Mouse (Mus musculus): ENCODE results near the gene Tradd. TPM values are rescaled to one million over a fixed set of nuclear protein-coding genes. Genes with fewer than 3 reads are reported as not detected.

Tradd gene
- polyA plus RNA-seq, 1 experiment from 2014 or later, result 14.8 TPM

DNA sequence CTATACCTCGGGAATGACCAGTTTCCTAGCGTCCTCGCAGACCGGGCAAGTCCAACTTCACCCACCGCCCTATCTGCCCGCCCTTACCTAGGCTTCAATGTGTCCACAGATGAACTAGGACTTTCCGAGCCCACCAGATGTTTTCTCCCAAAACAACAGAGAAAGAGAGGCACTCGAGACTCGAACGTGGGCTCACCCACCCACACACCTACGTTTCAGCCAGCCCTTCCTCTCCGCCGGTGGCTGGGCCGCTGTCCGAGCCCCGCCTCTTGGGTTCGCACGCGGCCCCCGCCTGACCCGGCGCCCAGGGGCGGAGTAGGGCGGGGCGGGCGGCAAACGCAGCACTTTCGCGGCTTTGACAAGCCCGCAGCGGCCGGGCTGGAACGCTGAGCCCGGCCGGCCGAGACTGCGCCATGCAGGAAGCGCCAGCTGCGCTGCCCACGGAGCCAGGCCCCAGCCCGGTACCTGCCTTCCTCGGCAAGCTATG lies 5.1 kb upstream of the Tradd start, which contains the start of gene Hsf4:
TSS of gene Hsf4 (plus strand) at position 341 of the 487 bp plus-strand sequence.
- no peaks in the 10 kb centered on the region for H3K36me3 ChIP-seq (ENCODE audit: control insufficient read depth, insufficient read depth, low read length)

GRCm38 (mm10) chr8:105269075-105269458 lies 4.7 kb upstream of the Tradd start:
- Histone ChIP-seq H3K4me3 (ENCODE audit: low read depth, low read length) (peak overlapping the region; percentile 45), H3K36me3 (ENCODE audit: control insufficient read depth, insufficient read depth, low read length) (no peaks in the 10 kb centered on the region), H3K27me3 (replicated peaks; ENCODE audit: control insufficient read depth, insufficient read depth, low read length) (peaks cover 95% of the 10 kb centered on the region), H3K9ac (ENCODE audit: low read length) (peak overlapping the region; percentile 58), H3K9me3 (replicated peaks; ENCODE audit: control insufficient read depth, low read length) (no peaks in the 10 kb centered on the region), H3K4me2 (ENCODE audit: low read length) (peak overlapping the region; percentile 69), H3K27ac (ENCODE audit: low read depth, low read length) (no peak overlapping the region), H3K4me1 (ENCODE audit: control insufficient read depth, insufficient read depth, low read length) (peaks cover 5% of the 10 kb centered on the region; the same call in 1 of the 2 replicates)
- under 1% methylated on average over 10 of the region's 10 CpGs for WGBS
- DNase-seq (ENCODE audit: low spot score), result no peak
- ATAC-seq, result peak; percentile 26; the same call in 1 of the 2 replicates

More for the DNA sequence above, 5.1 kb upstream of the Tradd start, which contains the start of gene Hsf4:
- peak within 1 kb of the TSS; percentile 45 for H3K4me3 ChIP-seq (ENCODE audit: low read depth, low read length)
- H3K4me1 ChIP-seq (ENCODE audit: control insufficient read depth, insufficient read depth, low read length), result peaks cover 5% of the 10 kb centered on the region; the same call in 1 of the 2 replicates
- no peak within 1 kb of the TSS for H3K27ac ChIP-seq (ENCODE audit: low read depth, low read length)
- WGBS, result 1% methylated on average over 39 of the region's 42 CpGs
- H3K9me3 ChIP-seq (replicated peaks; ENCODE audit: control insufficient read depth, low read length), result no peaks in the 10 kb centered on the region
- no peak for ATAC-seq
- H3K27me3 ChIP-seq (replicated peaks; ENCODE audit: control insufficient read depth, insufficient read depth, low read length), result peaks cover 96% of the 10 kb centered on the region
- peak within 1 kb of the TSS; percentile 58 for H3K9ac ChIP-seq (ENCODE audit: low read length)
- peak within 1 kb of the TSS; percentile 69 for H3K4me2 ChIP-seq (ENCODE audit: low read length)
- DNase-seq (ENCODE audit: low spot score), result no peak

DNA sequence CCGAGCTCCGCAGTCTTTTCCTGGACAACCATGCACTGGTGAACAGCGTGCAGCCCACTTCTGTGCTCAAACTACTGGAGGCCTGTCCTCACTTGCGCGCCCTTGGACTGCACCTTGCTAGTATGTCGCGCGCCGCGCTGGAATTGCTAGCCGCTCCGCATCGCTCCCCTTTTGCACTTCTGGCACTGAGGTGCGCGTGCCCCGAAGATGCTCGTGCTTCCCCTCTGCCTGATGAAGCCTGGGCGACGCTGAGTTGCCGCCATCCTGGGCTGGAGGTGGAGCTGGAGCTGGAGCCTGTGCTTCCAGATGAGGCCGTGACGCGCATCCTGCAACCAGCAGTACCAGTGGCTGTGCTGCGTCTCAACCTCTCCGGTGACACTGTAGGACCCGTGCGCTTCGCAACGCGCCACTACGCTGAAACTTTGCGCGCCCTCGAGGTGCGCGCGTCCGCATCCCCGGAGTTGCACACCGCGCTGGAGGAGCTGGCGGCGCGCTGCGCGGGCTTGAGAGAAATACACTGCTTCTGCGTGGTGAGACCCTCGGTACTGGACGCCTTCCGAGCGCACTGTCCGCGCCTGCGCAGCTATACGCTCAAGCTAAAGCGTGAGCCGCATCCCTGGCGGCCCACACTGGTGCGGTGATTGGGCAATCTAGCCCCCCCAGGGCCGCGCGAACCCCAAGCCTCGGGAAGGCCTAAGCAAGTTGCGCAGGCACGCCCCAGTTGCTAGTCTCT lies 4.1 kb upstream of the Tradd start:
- peak; percentile 95 for DNase-seq (ENCODE audit: low spot score)
- no peak overlapping the region for H3K27ac ChIP-seq (ENCODE audit: low read depth, low read length)
- WGBS, result under 1% methylated on average over 65 of the region's 65 CpGs

GRCm38 (mm10) chr8:105266775-105267174 lies 2.4 kb upstream of the Tradd start:
- ATAC-seq, result no peak
- no peak overlapping the region for H3K9ac ChIP-seq (ENCODE audit: low read length)

More for the DNA sequence above, 4.1 kb upstream of the Tradd start:
- peak; percentile 85 for ATAC-seq
- Histone ChIP-seq H3K4me3 (ENCODE audit: low read depth, low read length) (peak overlapping the region; percentile 45), H3K9ac (ENCODE audit: low read length) (peak overlapping the region; percentile 58), H3K4me2 (ENCODE audit: low read length) (peak overlapping the region; percentile 69), H3K4me1 (ENCODE audit: control insufficient read depth, insufficient read depth, low read length) (peaks cover 5% of the 10 kb centered on the region; the same call in 1 of the 2 replicates), H3K27me3 (replicated peaks; ENCODE audit: control insufficient read depth, insufficient read depth, low read length) (peaks cover 95% of the 10 kb centered on the region), H3K36me3 (ENCODE audit: control insufficient read depth, insufficient read depth, low read length) (no peaks in the 10 kb centered on the region), H3K9me3 (replicated peaks; ENCODE audit: control insufficient read depth, low read length) (no peaks in the 10 kb centered on the region)

DNA sequence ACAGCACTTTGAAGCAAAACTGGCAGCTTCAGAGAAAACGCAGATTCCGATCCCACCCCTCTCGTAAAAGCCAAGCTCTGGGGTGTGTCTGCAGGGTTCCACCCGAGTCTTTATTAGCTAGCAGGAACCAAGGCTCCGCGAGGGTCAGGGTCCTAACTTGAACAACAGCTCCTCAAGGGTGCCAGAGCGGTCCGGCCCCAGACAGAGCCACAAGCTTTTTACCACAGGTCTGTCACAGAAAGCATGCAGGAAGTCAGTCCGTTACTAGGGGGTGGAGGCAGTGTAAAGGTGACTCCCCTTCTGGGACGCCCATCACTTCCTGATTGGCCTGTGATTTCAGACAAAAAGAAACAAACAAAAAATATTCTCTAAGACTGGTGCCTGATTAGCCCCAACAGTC lies 719 bp upstream of the Tradd start:
- Histone ChIP-seq H3K36me3 (ENCODE audit: control insufficient read depth, insufficient read depth, low read length) (no peaks in the 10 kb centered on the region), H3K4me3 (ENCODE audit: low read depth, low read length) (peak overlapping the region; percentile 52; the same call in 1 of the 2 replicates), H3K4me1 (ENCODE audit: control insufficient read depth, insufficient read depth, low read length) (peaks cover 5% of the 10 kb centered on the region; the same call in 1 of the 2 replicates), H3K27ac (ENCODE audit: low read depth, low read length) (no peak overlapping the region), H3K9me3 (replicated peaks; ENCODE audit: control insufficient read depth, low read length) (no peaks in the 10 kb centered on the region), H3K9ac (ENCODE audit: low read length) (no peak overlapping the region), H3K27me3 (replicated peaks; ENCODE audit: control insufficient read depth, insufficient read depth, low read length) (peaks cover 84% of the 10 kb centered on the region), H3K4me2 (ENCODE audit: low read length) (peak overlapping the region; percentile 83; the same call in 1 of the 2 replicates)
- ATAC-seq (no peak), DNase-seq (ENCODE audit: low spot score) (no peak)
- WGBS, result 17% methylated on average over 10 of the region's 10 CpGs

More at GRCm38 (mm10) chr8:105266775-105267174, 2.4 kb upstream of the Tradd start:
- 7% methylated on average over 13 of the region's 13 CpGs for WGBS
- Histone ChIP-seq H3K36me3 (ENCODE audit: control insufficient read depth, insufficient read depth, low read length) (no peaks in the 10 kb centered on the region), H3K4me1 (ENCODE audit: control insufficient read depth, insufficient read depth, low read length) (peaks cover 5% of the 10 kb centered on the region; the same call in 1 of the 2 replicates), H3K9me3 (replicated peaks; ENCODE audit: control insufficient read depth, low read length) (no peaks in the 10 kb centered on the region), H3K27ac (ENCODE audit: low read depth, low read length) (no peak overlapping the region), H3K4me2 (ENCODE audit: low read length) (no peak overlapping the region), H3K27me3 (replicated peaks; ENCODE audit: control insufficient read depth, insufficient read depth, low read length) (peaks cover 88% of the 10 kb centered on the region), H3K4me3 (ENCODE audit: low read depth, low read length) (no peak overlapping the region)
- DNase-seq (ENCODE audit: low spot score), result no peak

DNA sequence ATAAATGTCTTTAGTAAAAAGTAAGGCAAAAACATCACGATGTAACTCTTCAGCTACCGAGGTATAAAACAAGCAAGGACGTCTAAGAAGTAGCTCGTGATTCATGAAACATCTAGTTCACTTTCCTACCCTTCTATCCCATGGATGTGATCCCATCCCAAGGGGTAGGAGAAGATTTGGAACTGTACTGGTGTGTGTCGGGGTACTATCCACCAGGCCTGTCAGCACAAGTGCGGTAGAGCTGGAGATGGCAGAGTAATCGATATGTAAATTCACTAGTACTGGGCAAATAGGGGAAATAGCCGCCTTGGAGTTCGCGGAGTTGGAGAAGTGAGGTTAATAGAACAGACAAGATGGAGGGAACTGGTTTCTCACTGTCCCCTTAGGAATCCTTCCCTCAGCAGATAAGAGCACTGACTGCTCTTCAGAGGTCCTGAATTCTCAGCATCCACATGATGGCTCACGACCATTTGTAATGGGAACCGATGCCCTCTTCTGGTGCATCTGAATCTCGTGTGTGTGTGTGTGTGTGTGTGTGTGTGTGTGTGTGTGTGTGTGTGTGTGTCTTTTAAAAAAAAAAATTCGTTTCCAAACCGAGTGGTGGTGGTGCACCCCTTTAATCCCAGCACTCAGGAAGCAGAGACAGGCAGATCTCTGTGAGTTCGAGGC lies 1.0 kb downstream of the Tradd start:
- no peak for ATAC-seq
- WGBS, result 45% methylated on average over 16 of the region's 16 CpGs
- peaks cover 84% of the 10 kb centered on the region for H3K27me3 ChIP-seq (replicated peaks; ENCODE audit: control insufficient read depth, insufficient read depth, low read length)
- H3K36me3 ChIP-seq (ENCODE audit: control insufficient read depth, insufficient read depth, low read length), result no peaks in the 10 kb centered on the region
- H3K4me1 ChIP-seq (ENCODE audit: control insufficient read depth, insufficient read depth, low read length), result peaks cover 8% of the 10 kb centered on the region; the same call in 1 of the 2 replicates
- H3K9me3 ChIP-seq (replicated peaks; ENCODE audit: control insufficient read depth, low read length), result no peaks in the 10 kb centered on the region
- H3K9ac ChIP-seq (ENCODE audit: low read length), result no peak overlapping the region
- DNase-seq (ENCODE audit: low spot score), result no peak
- H3K27ac ChIP-seq (ENCODE audit: low read depth, low read length), result no peak overlapping the region
- no peak overlapping the region; the same call in 1 of the 2 replicates for H3K4me2 ChIP-seq (ENCODE audit: low read length)
- no peak overlapping the region for H3K4me3 ChIP-seq (ENCODE audit: low read depth, low read length)

DNA sequence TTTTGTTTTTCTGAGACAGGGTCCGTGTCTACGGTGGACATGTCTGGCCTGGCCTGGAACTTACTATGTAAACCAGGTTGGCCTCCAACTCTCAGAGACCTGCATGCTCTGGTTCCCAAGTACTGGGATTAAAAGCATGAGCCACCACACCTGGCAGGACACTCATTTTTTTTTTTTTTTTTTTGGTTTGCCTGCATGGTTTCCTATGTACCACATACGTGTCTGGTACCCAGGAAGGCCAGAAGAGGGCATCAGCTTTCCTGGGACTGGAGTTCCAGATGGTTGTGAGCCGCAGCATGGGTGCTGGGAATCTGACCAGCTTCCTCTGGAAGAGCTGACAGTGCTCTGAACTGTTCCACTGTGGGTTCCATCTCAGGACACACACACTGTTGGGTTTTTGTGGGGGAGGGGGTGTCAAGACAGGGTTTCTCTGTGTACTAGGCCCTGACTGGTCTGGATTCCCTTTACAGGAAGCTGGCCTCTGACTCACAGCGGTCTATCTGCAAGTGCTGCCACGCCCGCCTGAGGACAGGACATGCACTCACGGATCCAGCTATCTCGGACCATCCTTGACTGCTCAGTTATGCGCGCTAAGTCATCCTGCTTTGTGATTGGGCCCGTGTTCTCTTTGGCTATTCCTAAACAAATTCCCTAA lies 3.0 kb downstream of the Tradd start:
- Histone ChIP-seq H3K27me3 (replicated peaks; ENCODE audit: control insufficient read depth, insufficient read depth, low read length) (peaks cover 77% of the 10 kb centered on the region), H3K27ac (ENCODE audit: low read depth, low read length) (no peak overlapping the region), H3K4me1 (ENCODE audit: control insufficient read depth, insufficient read depth, low read length) (peaks cover 8% of the 10 kb centered on the region; the same call in 1 of the 2 replicates), H3K4me3 (ENCODE audit: low read depth, low read length) (no peak overlapping the region), H3K9ac (ENCODE audit: low read length) (no peak overlapping the region), H3K9me3 (replicated peaks; ENCODE audit: control insufficient read depth, low read length) (no peaks in the 10 kb centered on the region), H3K4me2 (ENCODE audit: low read length) (no peak overlapping the region), H3K36me3 (ENCODE audit: control insufficient read depth, insufficient read depth, low read length) (no peaks in the 10 kb centered on the region)
- ATAC-seq (no peak), DNase-seq (ENCODE audit: low spot score) (no peak)
- WGBS, result 83% methylated on average over 12 of the region's 12 CpGs

DNA sequence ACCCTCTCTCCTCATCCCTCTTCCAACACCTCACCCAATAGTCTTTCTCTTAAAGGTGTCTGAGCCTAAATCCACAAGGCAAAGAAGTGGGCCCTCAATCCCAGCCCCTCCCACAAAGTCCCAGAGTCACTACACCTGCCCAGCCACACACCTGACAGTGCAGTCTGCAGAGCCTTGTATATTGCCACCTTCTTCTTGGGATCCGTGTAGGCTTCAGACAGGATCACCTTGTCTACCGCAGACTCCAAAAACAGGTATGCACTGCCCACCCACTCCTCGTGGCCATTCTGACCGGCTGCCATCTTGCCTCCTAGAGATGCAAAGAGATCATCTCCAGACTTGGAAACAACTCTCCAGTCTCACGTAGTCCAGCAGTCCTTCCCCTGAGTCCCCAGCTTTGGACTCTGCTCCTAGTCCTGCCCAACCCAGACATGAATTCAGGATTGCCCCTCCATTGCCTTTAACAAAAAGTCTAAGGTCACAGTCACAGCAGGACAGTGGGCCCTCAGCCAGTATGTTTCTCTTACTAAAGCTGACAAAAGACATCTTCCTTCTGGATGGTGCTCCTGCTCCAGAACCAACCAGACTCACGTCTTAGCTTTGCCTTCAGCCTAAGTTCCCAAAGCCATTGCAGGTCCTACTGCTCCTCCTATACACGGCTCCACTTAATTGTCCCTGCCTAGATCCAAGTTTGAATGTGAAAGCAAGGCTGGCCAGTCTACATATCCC lies 3.9 kb downstream of the Tradd start:
- Histone ChIP-seq H3K27me3 (replicated peaks; ENCODE audit: control insufficient read depth, insufficient read depth, low read length) (peaks cover 68% of the 10 kb centered on the region), H3K9ac (ENCODE audit: low read length) (no peak overlapping the region), H3K36me3 (ENCODE audit: control insufficient read depth, insufficient read depth, low read length) (no peaks in the 10 kb centered on the region), H3K27ac (ENCODE audit: low read depth, low read length) (no peak overlapping the region), H3K4me1 (ENCODE audit: control insufficient read depth, insufficient read depth, low read length) (peaks cover 8% of the 10 kb centered on the region; the same call in 1 of the 2 replicates), H3K4me3 (ENCODE audit: low read depth, low read length) (no peak overlapping the region), H3K9me3 (replicated peaks; ENCODE audit: control insufficient read depth, low read length) (no peaks in the 10 kb centered on the region), H3K4me2 (ENCODE audit: low read length) (no peak overlapping the region)
- no peak for DNase-seq (ENCODE audit: low spot score)
- 64% methylated on average over 7 of the region's 7 CpGs for WGBS
- no peak for ATAC-seq
